Mouse (Mus musculus): ENCODE measurements at regions not wholly inside any gene's neighbourhood (a gene's known extent, or its start where the extent isn't known, plus 50 kb on each side); places are given as distances from the start of the nearest gene placed in this dataset.

DNA sequence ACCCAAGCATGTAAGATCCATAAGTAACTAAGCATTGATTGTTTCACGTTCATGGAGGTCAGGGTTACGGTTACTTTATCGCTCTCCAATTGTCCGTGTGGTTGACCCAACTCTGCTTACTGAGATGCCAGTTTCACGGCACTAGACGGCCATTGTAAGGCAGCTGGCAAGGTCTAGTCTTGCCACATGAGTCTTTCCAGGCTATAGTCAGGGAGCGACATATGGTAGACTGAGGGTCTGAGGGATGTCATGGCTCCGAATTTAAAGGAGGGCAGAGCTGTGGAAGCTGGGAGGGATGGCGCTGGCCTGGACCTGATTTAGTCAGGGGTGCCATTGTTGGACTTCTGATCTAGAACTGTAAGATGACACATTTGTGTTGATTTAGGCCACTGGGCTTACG, 72.0 kb upstream of the Frem2 start:
- Histone ChIP-seq H3K9me3 (no peaks in the 10 kb centered on the region), H3K4me3 (no peak overlapping the region), H3K36me3 (no peaks in the 10 kb centered on the region), H3K27ac (no peak overlapping the region), H3K9ac (no peak overlapping the region), H3K27me3 (no peaks in the 10 kb centered on the region), H3K4me1 (replicated peaks) (no peaks in the 10 kb centered on the region), H3K4me2 (no peak overlapping the region)
- WGBS = 92% methylated on average over 10 of the region's 10 CpGs
- no peak for ATAC-seq (ENCODE audit: low FRiP score)

DNA sequence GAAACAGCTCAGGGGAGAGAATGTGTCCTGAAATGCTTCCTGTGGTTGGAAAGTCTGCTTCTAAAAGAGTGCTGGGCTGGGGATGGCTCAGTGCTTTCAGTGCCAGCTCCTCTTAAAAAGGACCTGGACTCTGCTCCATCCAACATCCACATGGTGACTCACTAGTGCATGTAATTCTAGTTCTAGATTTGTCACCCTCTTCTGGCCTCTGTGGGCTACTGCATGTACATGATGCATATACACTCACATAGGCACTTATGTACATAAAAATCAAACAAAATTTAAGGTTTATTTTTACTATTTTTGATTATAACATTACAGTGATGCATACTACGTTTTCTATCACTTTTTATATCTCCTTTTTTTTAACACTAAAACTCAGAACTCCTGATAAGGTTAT, 70.6 kb upstream of the Frem2 start:
- Histone ChIP-seq H3K36me3 (no peaks in the 10 kb centered on the region), H3K4me1 (replicated peaks) (no peaks in the 10 kb centered on the region), H3K27me3 (no peaks in the 10 kb centered on the region), H3K9me3 (no peaks in the 10 kb centered on the region), H3K9ac (no peak overlapping the region), H3K4me2 (no peak overlapping the region), H3K4me3 (no peak overlapping the region), H3K27ac (no peak overlapping the region)
- WGBS = 85% methylated on average over 1 of the region's 1 CpGs
- ATAC-seq (ENCODE audit: low FRiP score) = no peak

DNA sequence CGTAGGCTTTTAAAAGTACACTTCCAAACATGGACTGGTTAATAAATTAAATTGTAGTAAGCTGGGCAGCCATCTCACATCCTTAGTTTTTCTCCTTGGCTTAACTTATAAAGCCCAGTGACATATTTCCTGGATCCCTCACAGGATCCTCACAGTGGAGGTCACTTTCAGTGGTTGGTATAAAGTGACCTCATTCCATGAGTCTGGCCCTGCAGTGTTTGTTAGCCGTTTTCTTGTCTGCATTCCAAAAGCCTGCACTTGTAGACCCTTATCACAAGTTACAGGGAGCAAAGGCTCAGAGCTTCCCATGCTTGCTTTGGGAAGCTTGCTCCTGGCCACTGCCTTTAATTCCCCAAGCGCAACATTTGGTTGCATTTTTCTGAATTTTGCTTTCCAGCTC, 49.9 kb upstream of the Frem2 start:
- no peaks in the 10 kb centered on the region for H3K9me3 ChIP-seq
- 85% methylated on average over 3 of the region's 3 CpGs for WGBS
- no peaks in the 10 kb centered on the region for H3K36me3 ChIP-seq
- no peak overlapping the region for H3K4me3 ChIP-seq
- no peak overlapping the region for H3K4me2 ChIP-seq
- H3K9ac ChIP-seq = no peak overlapping the region
- H3K4me1 ChIP-seq (replicated peaks) = no peaks in the 10 kb centered on the region; the same call in 1 of the 2 replicates
- H3K27me3 ChIP-seq = no peaks in the 10 kb centered on the region
- no peak overlapping the region for H3K27ac ChIP-seq
- ATAC-seq (ENCODE audit: low FRiP score) = no peak
